Mouse (Mus musculus) neural tube, embryonic 12.5 days (tissue): Measurements from ENCODE around the gene Gm20388. TPM values are rescaled to one million over a fixed set of nuclear protein-coding genes. Genes with fewer than 3 reads are reported as not detected.

Experiments
- ATAC-seq: fragments of 200-750 bp; cut with Nextera tagmentation; 2 replicates; pipeline ENCODE4 v1.8.0; 2017; ENCODE audit warnings: low read depth, mild to moderate bottlenecking, moderate TSS enrichment, moderate library complexity; ENCODE audit not compliant: low FRiP score
- H3K27ac ChIP-seq: fragments of 300-500 bp; sonication (generic); 2 replicates; pipeline ENCODE4 v1.5.1; 2016
- H3K27me3 ChIP-seq: fragments of 300-500 bp; sonication (generic); replicated peaks from 2 replicates; pipeline ENCODE4 v1.6.1; 2016; ENCODE audit warnings: mild to moderate bottlenecking
- H3K36me3 ChIP-seq: fragments of 300-500 bp; sonication (generic); 2 replicates; pipeline ENCODE4 v1.6.1; 2016; ENCODE audit warnings: mild to moderate bottlenecking
- H3K4me1 ChIP-seq: fragments of 300-500 bp; sonication (generic); 2 replicates; pipeline ENCODE4 v1.6.1; 2016
- H3K4me2 ChIP-seq: fragments of 300-500 bp; sonication (generic); replicated peaks from 2 replicates; pipeline ENCODE4 v1.6.1; 2016; ENCODE audit warnings: mild to moderate bottlenecking
- H3K4me3 ChIP-seq: fragments of 300-500 bp; sonication (generic); 2 replicates; pipeline ENCODE4 v1.5.1; 2016
- H3K9ac ChIP-seq: fragments of 300-500 bp; sonication (generic); 2 replicates; pipeline ENCODE4 v1.6.1; 2016; ENCODE audit warnings: mild to moderate bottlenecking
- H3K9me3 ChIP-seq: fragments of 300-500 bp; sonication (generic); 2 replicates; pipeline ENCODE4 v1.6.1; 2016; ENCODE audit warnings: mild to moderate bottlenecking
- whole genome bisulfite sequencing: fragments of 180-500 bp; shearing (Covaris S2); methylation state at CpG from one replicate; pipeline ENCODE4 v1.1.7; 2016; 5-methylcytosine and 5-hydroxymethylcytosine counted together
- polyA plus RNA-seq: library from polyadenylated mRNA; unstranded; fragments of >200 nt; fragmentation: Nextera tagmentation; extraction: Ambion mirVana; gene quantifications from 2 replicates; pipeline ENCODE4 v1.2.1, GENCODE M21; 2016

Gm20388 gene
- polyA plus RNA-seq, 1 experiment from 2014 or later: not detected

- ATAC-seq: no peak
- 71% methylated on average over 7 of the region's 7 CpGs for WGBS
- Histone ChIP-seq H3K4me2 (no peak overlapping the region), H3K4me1 (no peaks in the 10 kb centered on the region), H3K36me3 (no peaks in the 10 kb centered on the region), H3K9ac (no peak overlapping the region), H3K4me3 (no peak overlapping the region), H3K27ac (no peak overlapping the region), H3K27me3 (no peaks in the 10 kb centered on the region), H3K9me3 (no peaks in the 10 kb centered on the region)
Measured at GRCm38 (mm10) chr8:122064353-122064752, 2153.7 kb downstream of the Gm20388 start.

- H3K4me1 ChIP-seq: no peaks in the 10 kb centered on the region
- H3K9me3 ChIP-seq: no peaks in the 10 kb centered on the region
- no peak overlapping the region for H3K27ac ChIP-seq
- no peaks in the 10 kb centered on the region for H3K27me3 ChIP-seq
- H3K4me2 ChIP-seq: no peak overlapping the region
- H3K4me3 ChIP-seq: no peak overlapping the region
- ATAC-seq: no peak
- no peak overlapping the region for H3K9ac ChIP-seq
- H3K36me3 ChIP-seq: no peaks in the 10 kb centered on the region
- WGBS: 49% methylated on average over 15 of the region's 15 CpGs
Measured at GRCm38 (mm10) chr8:122067783-122068505, 2157.3 kb downstream of the Gm20388 start.

DNA sequence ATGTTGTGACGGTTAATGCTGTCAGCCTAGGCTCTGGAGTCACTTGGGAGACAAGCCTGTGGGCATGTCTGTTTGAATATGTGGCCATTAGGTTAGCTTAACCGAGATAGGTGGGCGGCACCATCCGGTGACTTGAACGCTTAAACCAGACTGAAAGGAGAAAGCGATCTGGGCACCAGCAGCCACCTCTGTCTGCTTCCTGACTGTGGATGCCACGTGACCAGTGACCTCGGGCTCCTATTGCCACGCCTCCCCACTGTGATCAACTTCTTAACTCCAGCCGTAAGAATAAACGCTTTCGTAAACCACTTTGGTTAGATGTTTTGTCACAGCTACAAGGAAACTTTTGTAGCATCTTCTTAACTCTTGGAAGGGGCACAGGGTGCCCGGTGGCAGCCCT is 2158.0 kb downstream of the Gm20388 start:
- no peak overlapping the region for H3K9ac ChIP-seq
- no peak overlapping the region for H3K4me3 ChIP-seq
- no peaks in the 10 kb centered on the region for H3K36me3 ChIP-seq
- no peak overlapping the region for H3K27ac ChIP-seq
- no peak overlapping the region for H3K4me2 ChIP-seq
- WGBS: 88% methylated on average over 13 of the region's 13 CpGs
- H3K4me1 ChIP-seq: no peaks in the 10 kb centered on the region
- no peak for ATAC-seq
- no peaks in the 10 kb centered on the region for H3K9me3 ChIP-seq
- no peaks in the 10 kb centered on the region for H3K27me3 ChIP-seq

DNA sequence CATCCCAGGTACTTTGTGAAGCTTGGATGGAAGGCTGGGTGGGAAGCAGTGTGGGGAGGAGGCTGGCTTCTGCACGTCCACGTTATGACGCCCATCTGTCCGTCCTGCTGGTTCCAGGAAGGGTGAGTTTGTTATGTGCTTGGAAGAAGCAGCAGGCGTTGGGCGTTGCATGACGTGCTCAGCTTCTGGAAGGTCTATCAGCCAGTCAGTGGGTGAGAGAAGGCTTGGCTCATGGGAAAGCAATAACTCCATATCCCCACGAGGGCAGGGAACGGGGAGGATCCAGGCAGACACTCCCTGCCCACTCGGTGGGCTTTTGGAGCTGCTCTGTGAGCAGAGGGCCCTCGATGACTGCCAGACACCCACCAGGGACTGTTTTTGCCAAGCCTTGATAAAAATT is 2158.6 kb downstream of the Gm20388 start:
- no peaks in the 10 kb centered on the region for H3K36me3 ChIP-seq
- H3K27ac ChIP-seq: no peak overlapping the region
- H3K4me1 ChIP-seq: no peaks in the 10 kb centered on the region
- 79% methylated on average over 11 of the region's 11 CpGs for WGBS
- H3K9me3 ChIP-seq: no peaks in the 10 kb centered on the region
- no peak overlapping the region for H3K9ac ChIP-seq
- no peak overlapping the region for H3K4me3 ChIP-seq
- H3K27me3 ChIP-seq: no peaks in the 10 kb centered on the region
- H3K4me2 ChIP-seq: no peak overlapping the region
- ATAC-seq: no peak

DNA sequence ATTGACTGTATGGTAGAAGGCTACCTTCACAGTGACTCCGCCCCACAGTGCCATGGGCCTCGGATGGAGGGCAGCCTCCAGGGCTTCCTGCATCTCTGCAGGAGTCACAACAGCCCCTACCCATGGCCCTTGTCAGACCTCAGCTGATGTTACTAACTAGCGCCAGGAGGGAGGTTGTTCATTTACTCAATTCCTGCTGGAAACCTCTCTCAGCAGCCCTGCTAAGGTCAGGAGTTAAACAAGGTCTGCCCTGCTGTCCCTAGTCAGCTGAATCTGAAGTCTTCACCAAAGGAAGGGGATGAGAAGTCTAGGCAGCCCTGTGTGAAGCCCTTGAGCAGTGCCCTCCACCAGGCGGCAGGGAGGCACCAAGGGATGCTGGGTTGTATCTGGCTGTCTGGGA is 2160.6 kb downstream of the Gm20388 start:
- Histone ChIP-seq H3K36me3 (no peaks in the 10 kb centered on the region), H3K9me3 (no peaks in the 10 kb centered on the region), H3K4me2 (no peak overlapping the region), H3K4me3 (no peak overlapping the region), H3K27ac (no peak overlapping the region), H3K27me3 (no peaks in the 10 kb centered on the region), H3K9ac (no peak overlapping the region), H3K4me1 (no peaks in the 10 kb centered on the region)
- ATAC-seq: no peak
- WGBS: 60% methylated on average over 4 of the region's 4 CpGs

GRCm38 (mm10) chr8:122073964-122074363 is 2163.3 kb downstream of the Gm20388 start:
- Histone ChIP-seq H3K27ac (no peak overlapping the region), H3K4me2 (no peak overlapping the region), H3K27me3 (0 out of 2 replicates have a peak, but pooled peaks cover 2% of the 10 kb centered on the region), H3K9me3 (no peaks in the 10 kb centered on the region), H3K36me3 (no peaks in the 10 kb centered on the region), H3K4me3 (no peak overlapping the region), H3K4me1 (no peaks in the 10 kb centered on the region), H3K9ac (no peak overlapping the region)
- ATAC-seq: no peak
- WGBS: 79% methylated on average over 9 of the region's 9 CpGs

- Histone ChIP-seq H3K4me1 (no peaks in the 10 kb centered on the region), H3K27me3 (0 out of 2 replicates have a peak, but pooled peaks cover 2% of the 10 kb centered on the region), H3K4me2 (no peak overlapping the region), H3K27ac (no peak overlapping the region), H3K9me3 (no peaks in the 10 kb centered on the region), H3K4me3 (no peak overlapping the region), H3K9ac (no peak overlapping the region), H3K36me3 (no peaks in the 10 kb centered on the region)
- ATAC-seq: no peak
- 85% methylated on average over 9 of the region's 9 CpGs for WGBS
Measured at GRCm38 (mm10) chr8:122074442-122074841, 2163.8 kb downstream of the Gm20388 start.

DNA sequence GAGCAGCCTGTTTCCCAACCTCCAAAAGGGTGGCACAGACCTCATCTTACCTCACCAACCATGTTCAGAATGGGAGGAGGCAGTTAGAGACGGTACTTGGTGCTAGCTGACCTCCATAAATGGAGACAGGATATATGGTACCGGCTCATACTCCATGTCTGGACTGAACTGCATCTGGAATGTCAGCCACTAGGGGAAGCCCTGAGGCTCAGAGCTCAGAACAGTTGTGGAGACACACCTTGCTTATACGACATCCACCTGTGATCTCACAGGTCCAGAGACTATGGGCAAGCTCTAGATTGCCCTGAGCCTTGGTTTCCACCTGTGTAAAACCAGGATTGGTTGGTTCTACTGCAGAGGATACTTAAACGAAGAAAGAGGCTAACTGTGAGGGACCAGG is 2164.3 kb downstream of the Gm20388 start:
- Histone ChIP-seq H3K4me2 (no peak overlapping the region), H3K36me3 (no peaks in the 10 kb centered on the region), H3K9me3 (no peaks in the 10 kb centered on the region), H3K9ac (no peak overlapping the region), H3K27ac (no peak overlapping the region), H3K4me3 (no peak overlapping the region), H3K27me3 (0 out of 2 replicates have a peak, but pooled peaks cover 2% of the 10 kb centered on the region), H3K4me1 (no peaks in the 10 kb centered on the region)
- 81% methylated on average over 4 of the region's 4 CpGs for WGBS
- no peak for ATAC-seq

DNA sequence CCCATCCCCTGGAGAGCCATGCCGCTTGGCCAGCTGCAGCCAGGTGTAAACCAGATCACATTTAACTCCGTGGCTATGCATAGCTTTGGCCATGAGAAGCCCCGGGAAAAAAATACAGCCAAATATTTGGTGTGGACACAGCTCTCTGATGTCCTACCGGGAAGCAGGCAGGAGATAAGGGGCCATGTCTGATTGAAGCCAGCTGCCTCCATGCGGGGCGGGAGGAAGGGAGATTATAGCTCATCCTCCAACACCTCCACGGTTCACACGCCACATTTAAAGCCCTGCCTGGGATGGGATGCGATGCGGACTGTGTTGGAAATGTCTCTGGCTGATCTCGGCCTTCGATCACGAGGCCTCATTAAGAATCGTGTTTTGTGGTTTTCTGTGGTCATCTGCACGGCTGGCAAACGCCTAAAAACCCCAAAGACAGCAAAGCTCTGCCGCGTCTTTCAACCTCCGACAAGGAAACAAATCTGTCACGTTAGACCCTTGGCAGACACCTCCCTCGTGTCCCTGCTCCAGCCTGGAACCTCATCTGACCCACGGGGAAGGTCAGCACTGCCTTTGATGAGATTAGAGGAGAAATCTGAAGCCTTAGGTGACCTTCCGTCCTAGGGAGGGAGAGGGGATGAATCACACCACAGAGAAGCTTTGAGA is 2165.7 kb downstream of the Gm20388 start:
- no peak overlapping the region for H3K4me3 ChIP-seq
- no peak overlapping the region for H3K4me2 ChIP-seq
- H3K9ac ChIP-seq: no peak overlapping the region
- H3K9me3 ChIP-seq: no peaks in the 10 kb centered on the region
- H3K36me3 ChIP-seq: no peaks in the 10 kb centered on the region
- WGBS: 63% methylated on average over 23 of the region's 23 CpGs
- ATAC-seq: no peak
- 0 out of 2 replicates have a peak, but pooled peaks cover 2% of the 10 kb centered on the region for H3K27me3 ChIP-seq
- no peak overlapping the region for H3K27ac ChIP-seq
- no peaks in the 10 kb centered on the region for H3K4me1 ChIP-seq

DNA sequence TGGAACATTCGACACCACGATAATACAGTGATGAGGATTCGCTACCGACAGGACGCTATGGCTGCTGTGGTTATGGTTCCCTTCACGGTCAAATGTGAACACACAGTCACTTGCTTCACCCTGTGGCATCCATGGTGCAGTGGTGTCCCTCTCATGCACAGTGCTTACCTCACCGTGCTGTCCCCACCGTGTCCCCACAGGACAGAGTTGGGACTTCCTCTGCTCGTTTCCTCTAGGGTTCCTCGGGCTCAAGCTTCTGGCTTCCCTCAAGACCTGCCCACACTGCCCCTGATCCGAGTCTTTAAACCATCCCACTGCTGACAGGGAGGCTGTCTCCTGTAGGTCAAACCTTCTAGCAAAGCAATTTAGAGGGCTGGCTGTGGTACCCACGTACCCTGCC is 2167.7 kb downstream of the Gm20388 start:
- H3K4me1 ChIP-seq: no peaks in the 10 kb centered on the region
- H3K9me3 ChIP-seq: no peaks in the 10 kb centered on the region
- H3K36me3 ChIP-seq: no peaks in the 10 kb centered on the region
- H3K9ac ChIP-seq: no peak overlapping the region
- no peak overlapping the region for H3K4me3 ChIP-seq
- 87% methylated on average over 12 of the region's 12 CpGs for WGBS
- H3K27ac ChIP-seq: no peak overlapping the region
- 0 out of 2 replicates have a peak, but pooled peaks cover 2% of the 10 kb centered on the region for H3K27me3 ChIP-seq
- H3K4me2 ChIP-seq: no peak overlapping the region
- ATAC-seq: no peak

DNA sequence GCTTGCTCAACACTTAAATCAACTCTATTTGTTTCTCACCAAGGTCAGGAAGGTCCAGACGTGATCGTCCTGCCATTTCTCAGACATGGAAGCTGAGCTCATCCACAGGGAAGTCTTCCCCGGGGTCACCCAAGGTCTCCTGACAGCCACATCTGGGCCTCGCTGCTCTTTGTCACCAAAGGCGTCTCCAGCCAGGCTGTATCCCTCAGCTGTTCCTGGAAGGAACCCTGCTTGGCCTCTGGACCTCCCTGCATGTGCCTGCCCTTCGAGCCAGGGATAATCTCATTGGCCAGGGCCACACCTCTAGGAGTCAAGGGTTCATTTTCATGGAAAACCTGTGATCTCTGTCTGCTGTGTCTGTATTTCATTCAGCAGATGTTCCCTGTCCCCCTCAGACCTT is 2168.5 kb downstream of the Gm20388 start:
- 59% methylated on average over 6 of the region's 6 CpGs for WGBS
- H3K4me3 ChIP-seq: no peak overlapping the region
- no peaks in the 10 kb centered on the region for H3K4me1 ChIP-seq
- H3K36me3 ChIP-seq: no peaks in the 10 kb centered on the region
- no peak overlapping the region for H3K9ac ChIP-seq
- no peaks in the 10 kb centered on the region for H3K9me3 ChIP-seq
- H3K27me3 ChIP-seq: 0 out of 2 replicates have a peak, but pooled peaks cover 2% of the 10 kb centered on the region
- no peak overlapping the region for H3K4me2 ChIP-seq
- H3K27ac ChIP-seq: no peak overlapping the region
- no peak for ATAC-seq

GRCm38 (mm10) chr8:122080347-122080746 is 2169.7 kb downstream of the Gm20388 start:
- 25% methylated on average over 5 of the region's 5 CpGs for WGBS
- Histone ChIP-seq H3K4me2 (no peak overlapping the region), H3K9ac (no peak overlapping the region), H3K9me3 (no peaks in the 10 kb centered on the region), H3K27me3 (0 out of 2 replicates have a peak, but pooled peaks cover 2% of the 10 kb centered on the region), H3K36me3 (no peaks in the 10 kb centered on the region), H3K4me1 (no peaks in the 10 kb centered on the region), H3K4me3 (no peak overlapping the region), H3K27ac (no peak overlapping the region)
- no peak for ATAC-seq
